Mouse (Mus musculus): Measurements from ENCODE around the gene Gm42421.

The Gm42421 gene

GRCm38 (mm10) chr5:143936156-143936555 lies 8.2 kb downstream of the Gm42421 start:
- WGBS, result 82% methylated on average over 9 of the region's 9 CpGs

- WGBS, result 19% methylated on average over 10 of the region's 10 CpGs
Observed at GRCm38 (mm10) chr5:143941588-143941987, 13.6 kb downstream of the Gm42421 start.

GRCm38 (mm10) chr5:143943231-143944125 lies 15.5 kb downstream of the Gm42421 start:
- WGBS, result 45% methylated on average over 14 of the region's 14 CpGs

GRCm38 (mm10) chr5:143948361-143948760 lies 20.4 kb downstream of the Gm42421 start:
- WGBS, result 92% methylated on average over 12 of the region's 12 CpGs

- 56% methylated on average over 5 of the region's 5 CpGs for WGBS
Observed at GRCm38 (mm10) chr5:143950016-143950415, 22.0 kb downstream of the Gm42421 start.

- WGBS, result 92% methylated on average over 6 of the region's 6 CpGs
Observed at GRCm38 (mm10) chr5:143957101-143957500, 29.1 kb downstream of the Gm42421 start.

GRCm38 (mm10) chr5:143959551-143959950 lies 31.6 kb downstream of the Gm42421 start:
- 92% methylated on average over 11 of the region's 11 CpGs for WGBS

- 86% methylated on average over 8 of the region's 8 CpGs for WGBS
Observed at GRCm38 (mm10) chr5:143961176-143961575, 33.2 kb downstream of the Gm42421 start.

- 81% methylated on average over 12 of the region's 12 CpGs for WGBS
Observed at GRCm38 (mm10) chr5:143965586-143966345, 37.8 kb downstream of the Gm42421 start.

- 90% methylated on average over 12 of the region's 12 CpGs for WGBS
Observed at GRCm38 (mm10) chr5:143966671-143967070, 38.7 kb downstream of the Gm42421 start.

GRCm38 (mm10) chr5:143972628-143973027 lies 44.7 kb downstream of the Gm42421 start:
- WGBS, result 75% methylated on average over 3 of the region's 3 CpGs

GRCm38 (mm10) chr5:143974931-143975630 lies 47.1 kb downstream of the Gm42421 start:
- 48% methylated on average over 4 of the region's 4 CpGs for WGBS

GRCm38 (mm10) chr5:143975631-143975933 lies 47.6 kb downstream of the Gm42421 start:
- WGBS, result 31% methylated on average over 2 of the region's 2 CpGs

GRCm38 (mm10) chr5:143976232-143976631 lies 48.3 kb downstream of the Gm42421 start:
- 93% methylated on average over 11 of the region's 11 CpGs for WGBS

GRCm38 (mm10) chr5:143976726-143977431 lies 48.9 kb downstream of the Gm42421 start:
- 71% methylated on average over 16 of the region's 16 CpGs for WGBS

- 32% methylated on average over 9 of the region's 9 CpGs for whole genome bisulfite sequencing
Observed at GRCm38 (mm10) chr5:143980858-143981257, 52.9 kb downstream of the Gm42421 start.

- 76% methylated on average over 2 of the region's 2 CpGs for WGBS
Observed at GRCm38 (mm10) chr5:143982361-143982760, 54.4 kb downstream of the Gm42421 start.

- 76% methylated on average over 7 of the region's 7 CpGs for WGBS
Observed at GRCm38 (mm10) chr5:143985381-143985780, 57.4 kb downstream of the Gm42421 start.

Data from cerebral cortex, adult 2 months (tissue).